Mouse (Mus musculus): ENCODE measurements around the gene Jph4. TPM values are rescaled to one million over a fixed set of nuclear protein-coding genes. Genes with fewer than 3 reads are reported as not detected.

Jph4 gene
- polyA plus RNA-seq, 1 experiment from 2014 or later, result 1.1 TPM

DNA sequence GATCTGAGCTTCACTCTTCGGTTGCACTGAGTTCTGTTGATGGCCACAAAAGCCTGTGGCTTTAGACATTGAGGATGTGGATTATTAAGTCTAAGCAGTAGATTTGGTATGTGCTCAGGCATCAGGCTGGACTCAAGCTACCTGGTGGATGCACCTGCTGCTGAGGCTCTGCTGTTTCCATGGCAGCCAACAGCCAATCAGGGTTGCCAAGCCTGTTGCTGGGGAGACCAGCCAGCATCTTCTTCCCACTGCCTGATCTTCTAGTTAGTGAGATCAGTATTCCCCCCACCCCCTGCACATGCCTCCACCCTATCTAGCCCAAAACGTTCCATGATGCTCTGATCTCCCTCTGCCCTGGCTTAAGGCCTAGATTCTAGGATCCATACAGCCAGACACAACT is 5.0 kb downstream of the Jph4 start:
- Histone ChIP-seq H3K4me2 (ENCODE audit: low read depth, low read length) (no peak overlapping the region), H3K36me3 (ENCODE audit: control insufficient read depth, insufficient read depth, low read length) (no peaks in the 10 kb centered on the region), H3K27ac (ENCODE audit: low read length) (no peak overlapping the region), H3K27me3 (ENCODE audit: control insufficient read depth, insufficient read depth, low read length) (peaks cover 45% of the 10 kb centered on the region), H3K9ac (ENCODE audit: low read length) (no peak overlapping the region), H3K4me3 (replicated peaks; ENCODE audit: low read length) (no peak overlapping the region), H3K9me3 (replicated peaks; ENCODE audit: control insufficient read depth, low read length) (no peaks in the 10 kb centered on the region), H3K4me1 (ENCODE audit: control insufficient read depth, insufficient read depth, low read length) (peaks cover 24% of the 10 kb centered on the region)
- WGBS, result 60% methylated on average over 2 of the region's 2 CpGs
- ATAC-seq (ENCODE audit: insufficient read depth, low FRiP score), result no peak

DNA sequence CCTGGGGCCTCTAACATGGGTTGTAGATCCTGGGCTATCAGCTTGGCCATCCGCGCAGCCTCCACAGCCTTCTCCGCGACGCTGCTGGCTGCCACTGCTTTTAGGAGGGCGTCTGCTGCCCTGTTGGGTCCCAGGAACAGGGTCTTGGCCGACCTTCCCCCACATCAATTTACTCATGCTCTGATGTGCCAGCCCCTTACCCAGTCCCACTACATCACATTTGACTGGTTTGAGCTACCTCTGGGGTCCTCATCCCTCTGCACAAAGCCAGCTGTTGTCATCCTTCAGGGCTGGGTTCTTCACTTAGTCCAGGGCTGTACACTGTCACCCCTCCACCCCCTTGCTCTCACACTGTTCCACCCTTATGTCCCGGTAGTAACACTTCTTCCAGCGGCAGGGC is 6.7 kb downstream of the Jph4 start:
- Histone ChIP-seq H3K4me2 (ENCODE audit: low read depth, low read length) (no peak overlapping the region), H3K4me3 (replicated peaks; ENCODE audit: low read length) (no peak overlapping the region), H3K9me3 (replicated peaks; ENCODE audit: control insufficient read depth, low read length) (no peaks in the 10 kb centered on the region), H3K4me1 (ENCODE audit: control insufficient read depth, insufficient read depth, low read length) (peaks cover 26% of the 10 kb centered on the region), H3K9ac (ENCODE audit: low read length) (no peak overlapping the region), H3K27ac (ENCODE audit: low read length) (no peak overlapping the region), H3K27me3 (ENCODE audit: control insufficient read depth, insufficient read depth, low read length) (peaks cover 30% of the 10 kb centered on the region), H3K36me3 (ENCODE audit: control insufficient read depth, insufficient read depth, low read length) (no peaks in the 10 kb centered on the region)
- ATAC-seq (ENCODE audit: insufficient read depth, low FRiP score), result no peak
- 28% methylated on average over 9 of the region's 9 CpGs for WGBS

DNA sequence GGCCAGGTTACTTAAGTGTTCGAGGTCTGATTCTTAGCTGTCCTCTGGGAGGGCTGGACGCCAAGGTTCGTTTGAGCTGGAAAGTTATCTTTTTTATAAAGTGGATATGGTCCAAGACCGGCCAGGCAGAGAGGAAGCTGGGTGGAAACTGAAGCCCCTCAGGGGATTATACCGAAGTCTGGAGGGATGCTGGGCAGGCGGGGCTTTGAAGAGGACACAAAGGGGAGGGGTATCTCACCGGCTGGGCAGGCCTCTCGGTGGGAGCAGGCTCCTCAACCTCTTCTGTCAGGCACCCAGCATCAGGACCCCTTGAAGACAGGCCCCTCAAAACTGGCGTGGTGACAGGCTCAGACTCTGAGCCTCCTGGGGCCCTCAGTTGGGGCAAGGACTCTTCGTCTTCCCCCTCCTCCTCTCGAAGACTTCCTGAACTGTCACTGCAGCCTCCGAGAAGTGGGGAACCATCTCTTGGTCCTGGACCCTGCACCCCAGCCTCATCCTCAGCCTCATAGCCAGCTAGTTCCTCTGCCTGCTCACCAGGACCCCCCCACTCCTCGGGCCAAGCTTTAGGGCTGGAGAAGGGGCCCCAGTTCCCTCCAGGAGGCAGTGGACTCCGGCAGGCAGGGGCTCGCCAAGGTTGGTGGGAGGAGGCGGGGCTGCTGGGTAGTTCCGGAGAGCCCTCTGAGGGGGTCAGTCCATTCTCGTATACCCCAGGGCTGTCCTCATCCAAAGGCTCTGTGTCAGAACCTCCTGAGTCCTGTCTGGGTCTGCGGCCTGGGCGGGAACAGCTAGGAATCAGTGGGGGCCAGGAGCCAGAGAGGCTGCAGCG is 7.5 kb downstream of the Jph4 start:
- H3K4me2 ChIP-seq (ENCODE audit: low read depth, low read length), result no peak overlapping the region
- 15% methylated on average over 21 of the region's 21 CpGs for WGBS

DNA sequence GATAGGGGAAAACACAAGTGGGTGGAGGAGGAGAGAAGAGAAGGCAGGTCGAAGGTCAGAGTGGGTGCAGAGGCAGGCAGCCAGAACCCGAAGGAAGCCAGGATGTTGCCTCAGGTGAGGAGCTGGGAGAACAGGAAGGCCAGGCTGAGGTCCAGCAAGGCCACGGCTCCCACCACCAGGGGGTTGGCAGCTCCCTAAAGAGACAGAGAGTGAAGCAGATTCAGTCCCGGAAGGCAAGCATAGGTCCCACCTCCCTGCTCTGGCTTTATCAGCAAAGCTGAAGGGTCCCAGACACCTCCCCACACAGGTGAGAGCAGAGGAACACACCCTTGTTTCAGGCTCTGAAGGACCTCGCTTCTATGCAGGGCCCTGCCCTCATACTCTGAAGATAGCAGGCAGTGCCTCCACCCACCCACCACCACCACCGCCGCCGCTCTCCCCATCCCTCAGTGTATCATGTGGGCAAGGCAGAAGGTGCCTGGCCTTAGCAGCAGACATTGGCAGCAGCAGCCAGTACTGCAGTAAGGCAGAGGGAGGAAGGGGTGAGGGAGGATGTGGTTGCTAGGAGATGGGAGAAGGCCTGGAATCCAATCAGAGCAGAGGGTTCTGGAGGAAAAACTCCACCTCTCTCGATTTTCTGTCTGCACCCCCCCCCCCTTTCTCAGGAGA is 8.4 kb downstream of the Jph4 start:
- H3K36me3 ChIP-seq (ENCODE audit: control insufficient read depth, insufficient read depth, low read length), result no peaks in the 10 kb centered on the region
- no peaks in the 10 kb centered on the region for H3K9me3 ChIP-seq (replicated peaks; ENCODE audit: control insufficient read depth, low read length)
- peaks cover 19% of the 10 kb centered on the region for H3K27me3 ChIP-seq (ENCODE audit: control insufficient read depth, insufficient read depth, low read length)
- WGBS, result 32% methylated on average over 9 of the region's 9 CpGs
- H3K9ac ChIP-seq (ENCODE audit: low read length), result no peak overlapping the region
- peaks cover 18% of the 10 kb centered on the region for H3K4me1 ChIP-seq (ENCODE audit: control insufficient read depth, insufficient read depth, low read length)
- no peak overlapping the region for H3K4me2 ChIP-seq (ENCODE audit: low read depth, low read length)
- H3K4me3 ChIP-seq (replicated peaks; ENCODE audit: low read length), result no peak overlapping the region
- no peak overlapping the region for H3K27ac ChIP-seq (ENCODE audit: low read length)
- no peak for ATAC-seq (ENCODE audit: insufficient read depth, low FRiP score)

More for the DNA sequence above, 7.5 kb downstream of the Jph4 start:
- no peak overlapping the region; the same call in 1 of the 2 replicates for H3K27ac ChIP-seq (ENCODE audit: low read length)
- H3K36me3 ChIP-seq (ENCODE audit: control insufficient read depth, insufficient read depth, low read length), result no peaks in the 10 kb centered on the region
- peaks cover 25% of the 10 kb centered on the region for H3K4me1 ChIP-seq (ENCODE audit: control insufficient read depth, insufficient read depth, low read length)
- no peak for ATAC-seq (ENCODE audit: insufficient read depth, low FRiP score)
- H3K4me3 ChIP-seq (replicated peaks; ENCODE audit: low read length), result no peak overlapping the region
- peak overlapping the region; percentile 46; the same call in 1 of the 2 replicates for H3K9ac ChIP-seq (ENCODE audit: low read length)
- H3K27me3 ChIP-seq (ENCODE audit: control insufficient read depth, insufficient read depth, low read length), result peaks cover 28% of the 10 kb centered on the region
- no peaks in the 10 kb centered on the region for H3K9me3 ChIP-seq (replicated peaks; ENCODE audit: control insufficient read depth, low read length)

DNA sequence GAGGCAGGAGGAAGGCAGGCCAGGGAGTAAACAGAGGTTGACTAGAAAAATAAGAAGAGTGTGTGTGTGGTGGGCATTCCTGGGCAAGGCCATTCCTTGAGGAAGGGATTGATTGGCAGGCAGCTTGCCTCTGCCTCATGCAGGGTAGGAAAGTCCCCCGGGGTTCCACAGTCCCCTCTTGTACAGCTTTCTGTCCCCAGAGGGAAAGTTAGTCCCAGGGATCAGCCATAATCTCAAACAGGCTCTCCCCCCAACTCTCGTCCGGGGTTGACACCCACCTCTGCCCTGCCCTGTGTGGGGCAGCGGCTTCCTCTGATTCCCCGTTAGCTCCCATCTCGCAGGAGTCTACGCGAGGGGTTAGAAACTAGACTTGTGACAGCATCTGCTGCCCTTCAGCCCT is 9.7 kb downstream of the Jph4 start:
- no peak overlapping the region for H3K9ac ChIP-seq (ENCODE audit: low read length)
- ATAC-seq (ENCODE audit: insufficient read depth, low FRiP score), result no peak
- no peak overlapping the region for H3K4me2 ChIP-seq (ENCODE audit: low read depth, low read length)
- H3K9me3 ChIP-seq (replicated peaks; ENCODE audit: control insufficient read depth, low read length), result no peaks in the 10 kb centered on the region
- WGBS, result 81% methylated on average over 8 of the region's 8 CpGs
- no peak overlapping the region for H3K27ac ChIP-seq (ENCODE audit: low read length)
- H3K27me3 ChIP-seq (ENCODE audit: control insufficient read depth, insufficient read depth, low read length), result peaks cover 16% of the 10 kb centered on the region
- no peaks in the 10 kb centered on the region for H3K36me3 ChIP-seq (ENCODE audit: control insufficient read depth, insufficient read depth, low read length)
- no peak overlapping the region for H3K4me3 ChIP-seq (replicated peaks; ENCODE audit: low read length)
- peaks cover 18% of the 10 kb centered on the region for H3K4me1 ChIP-seq (ENCODE audit: control insufficient read depth, insufficient read depth, low read length)

DNA sequence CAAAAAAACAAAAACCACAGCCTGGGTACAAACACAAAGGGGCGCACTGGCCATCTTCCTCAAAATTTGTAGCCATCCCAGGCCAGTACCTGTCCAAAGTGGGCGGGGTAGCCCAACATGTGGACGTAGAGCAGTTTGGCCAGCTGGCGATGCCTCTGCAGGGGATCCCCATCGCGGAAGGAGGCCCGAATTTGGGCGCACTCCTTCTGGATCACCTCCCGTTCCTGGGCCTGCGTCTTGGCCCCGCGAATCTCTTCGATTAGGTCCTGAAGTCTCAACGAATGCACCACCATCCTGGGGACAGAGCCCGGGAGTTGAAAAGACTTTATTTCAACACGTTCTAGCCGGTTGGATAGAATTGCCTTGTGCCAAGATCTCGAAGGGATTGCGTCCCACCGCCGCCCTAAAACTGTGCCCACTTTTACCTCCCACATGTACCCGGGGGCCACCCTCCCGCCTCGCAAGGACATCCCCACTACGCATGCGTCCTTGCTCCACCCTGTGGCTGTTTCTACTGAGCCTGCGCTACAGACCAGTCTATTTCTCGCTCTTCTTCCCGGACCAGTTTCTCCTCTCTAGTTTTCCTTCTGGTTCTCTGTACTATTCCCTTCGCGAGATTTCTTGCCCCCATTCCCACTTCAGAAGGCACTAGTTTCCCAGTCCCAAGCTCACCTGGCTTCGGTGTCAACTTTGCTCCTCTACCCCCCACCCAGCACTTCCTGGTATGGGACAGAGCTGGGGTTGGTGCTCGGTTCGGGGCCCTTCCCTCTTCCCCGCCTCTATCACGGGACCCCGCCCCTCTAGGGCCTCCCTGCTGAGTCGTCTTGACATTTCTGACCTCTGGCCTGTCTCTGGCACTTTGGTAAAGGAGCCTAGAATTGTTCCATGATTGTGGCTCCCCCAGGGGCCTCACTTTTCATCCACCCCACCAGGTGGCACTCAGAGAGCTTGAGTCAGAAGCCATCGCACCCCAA is 10.6 kb downstream of the Jph4 start, which contains the start of gene Ap1g2:
Gene Ap1g2 (minus strand): TSS at position 758 of the 974 bp plus-strand sequence.
- Histone ChIP-seq H3K4me3 (replicated peaks; ENCODE audit: low read length) (peak within 1 kb of the TSS; percentile 59), H3K36me3 (ENCODE audit: control insufficient read depth, insufficient read depth, low read length) (no peaks in the 10 kb centered on the region), H3K27me3 (ENCODE audit: control insufficient read depth, insufficient read depth, low read length) (peaks cover 12% of the 10 kb centered on the region), H3K4me2 (ENCODE audit: low read depth, low read length) (peak within 1 kb of the TSS; percentile 99), H3K27ac (ENCODE audit: low read length) (peak within 1 kb of the TSS; percentile 91), H3K4me1 (ENCODE audit: control insufficient read depth, insufficient read depth, low read length) (peaks cover 18% of the 10 kb centered on the region), H3K9me3 (replicated peaks; ENCODE audit: control insufficient read depth, low read length) (no peaks in the 10 kb centered on the region), H3K9ac (ENCODE audit: low read length) (peak within 1 kb of the TSS; percentile 83)
- WGBS, result under 1% methylated on average over 39 of the region's 39 CpGs
- peak; percentile 85 for ATAC-seq (ENCODE audit: insufficient read depth, low FRiP score)

DNA sequence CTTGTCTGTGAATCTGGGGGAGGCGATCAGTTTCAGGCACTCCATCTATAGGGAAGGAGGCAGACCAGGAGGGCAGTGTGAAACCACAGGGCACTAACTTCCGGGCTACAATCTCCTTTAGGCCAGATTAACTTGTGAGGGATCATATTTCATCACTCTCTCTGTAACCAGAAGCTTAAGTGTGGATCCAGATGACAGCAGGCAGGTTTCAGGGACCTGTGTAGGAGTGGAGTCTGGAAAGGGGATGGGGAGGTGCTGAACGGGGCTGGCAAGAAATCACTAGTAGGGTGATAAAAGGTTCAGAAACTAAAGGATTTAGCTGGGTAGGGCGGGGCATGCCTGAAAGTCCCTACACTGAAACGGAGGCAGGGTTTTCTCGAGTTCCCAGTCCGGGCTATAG is 11.3 kb downstream of the Jph4 start:
- peak overlapping the region; percentile 59 for H3K4me3 ChIP-seq (replicated peaks; ENCODE audit: low read length)
- ATAC-seq (ENCODE audit: insufficient read depth, low FRiP score), result no peak

DNA sequence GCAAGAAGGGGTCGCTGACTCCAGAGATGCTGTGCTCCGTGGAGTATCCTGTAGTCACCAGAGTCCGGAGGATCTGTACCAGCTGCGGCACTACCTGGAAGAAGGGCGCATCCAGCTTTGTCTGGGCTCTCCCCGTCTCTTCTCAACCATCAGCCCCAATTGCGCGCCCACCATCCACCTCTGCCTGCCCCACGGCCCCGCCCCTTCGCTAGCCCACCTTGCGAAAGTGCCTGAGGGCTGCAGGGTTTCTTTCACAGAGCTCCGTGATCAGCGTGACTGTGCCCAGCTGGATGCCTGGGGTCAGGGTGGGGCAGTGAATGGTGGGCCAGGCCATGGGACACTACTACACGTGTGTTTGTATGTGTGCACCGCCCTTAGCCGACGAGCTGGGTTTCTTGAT is 12.4 kb downstream of the Jph4 start:
- H3K27ac ChIP-seq (ENCODE audit: low read length), result no peak overlapping the region
- peaks cover 3% of the 10 kb centered on the region; the same call in 1 of the 2 replicates for H3K27me3 ChIP-seq (ENCODE audit: control insufficient read depth, insufficient read depth, low read length)
- no peaks in the 10 kb centered on the region for H3K9me3 ChIP-seq (replicated peaks; ENCODE audit: control insufficient read depth, low read length)
- H3K9ac ChIP-seq (ENCODE audit: low read length), result no peak overlapping the region
- no peaks in the 10 kb centered on the region for H3K36me3 ChIP-seq (ENCODE audit: control insufficient read depth, insufficient read depth, low read length)
- H3K4me3 ChIP-seq (replicated peaks; ENCODE audit: low read length), result no peak overlapping the region
- H3K4me1 ChIP-seq (ENCODE audit: control insufficient read depth, insufficient read depth, low read length), result peaks cover 15% of the 10 kb centered on the region
- ATAC-seq (ENCODE audit: insufficient read depth, low FRiP score), result no peak
- 86% methylated on average over 18 of the region's 18 CpGs for WGBS
- no peak overlapping the region for H3K4me2 ChIP-seq (ENCODE audit: low read depth, low read length)

More for the DNA sequence above, 11.3 kb downstream of the Jph4 start:
- H3K4me2 ChIP-seq (ENCODE audit: low read depth, low read length), result peak overlapping the region; percentile 99
- H3K4me1 ChIP-seq (ENCODE audit: control insufficient read depth, insufficient read depth, low read length), result peaks cover 18% of the 10 kb centered on the region
- peak overlapping the region; percentile 83 for H3K9ac ChIP-seq (ENCODE audit: low read length)
- H3K36me3 ChIP-seq (ENCODE audit: control insufficient read depth, insufficient read depth, low read length), result no peaks in the 10 kb centered on the region
- 6% methylated on average over 7 of the region's 7 CpGs for WGBS
- peaks cover 11% of the 10 kb centered on the region for H3K27me3 ChIP-seq (ENCODE audit: control insufficient read depth, insufficient read depth, low read length)
- H3K27ac ChIP-seq (ENCODE audit: low read length), result peak overlapping the region; percentile 91
- H3K9me3 ChIP-seq (replicated peaks; ENCODE audit: control insufficient read depth, low read length), result no peaks in the 10 kb centered on the region
